Mouse (Mus musculus): ENCODE results near the gene Terf2. TPM values are rescaled to one million over a fixed set of nuclear protein-coding genes. Genes with fewer than 3 reads are reported as not detected.

Gene Terf2
- polyA plus RNA-seq, 1 experiment: 16.2 TPM

- peaks cover 14% of the 10 kb centered on the region for H3K27me3 ChIP-seq (replicated peaks)
- no peak overlapping the region for H3K4me3 ChIP-seq (replicated peaks)
- H3K36me3 ChIP-seq (replicated peaks; ENCODE audit: low read length): no peaks in the 10 kb centered on the region
- peaks cover 4% of the 10 kb centered on the region for H3K9me3 ChIP-seq
- H3K4me1 ChIP-seq: peaks cover 9% of the 10 kb centered on the region
- TF ChIP-seq GATA1 (IDR thresholded peaks at IDR 0.05; ENCODE audit: borderline replicate concordance, low read length) (no peak), FLI1 (IDR thresholded peaks at IDR 0.05; ENCODE audit: low read length) (no peak)
These were observed 33.7 kb upstream of the Terf2 start for GRCm38 (mm10) chr8:107130028-107130427.

DNA sequence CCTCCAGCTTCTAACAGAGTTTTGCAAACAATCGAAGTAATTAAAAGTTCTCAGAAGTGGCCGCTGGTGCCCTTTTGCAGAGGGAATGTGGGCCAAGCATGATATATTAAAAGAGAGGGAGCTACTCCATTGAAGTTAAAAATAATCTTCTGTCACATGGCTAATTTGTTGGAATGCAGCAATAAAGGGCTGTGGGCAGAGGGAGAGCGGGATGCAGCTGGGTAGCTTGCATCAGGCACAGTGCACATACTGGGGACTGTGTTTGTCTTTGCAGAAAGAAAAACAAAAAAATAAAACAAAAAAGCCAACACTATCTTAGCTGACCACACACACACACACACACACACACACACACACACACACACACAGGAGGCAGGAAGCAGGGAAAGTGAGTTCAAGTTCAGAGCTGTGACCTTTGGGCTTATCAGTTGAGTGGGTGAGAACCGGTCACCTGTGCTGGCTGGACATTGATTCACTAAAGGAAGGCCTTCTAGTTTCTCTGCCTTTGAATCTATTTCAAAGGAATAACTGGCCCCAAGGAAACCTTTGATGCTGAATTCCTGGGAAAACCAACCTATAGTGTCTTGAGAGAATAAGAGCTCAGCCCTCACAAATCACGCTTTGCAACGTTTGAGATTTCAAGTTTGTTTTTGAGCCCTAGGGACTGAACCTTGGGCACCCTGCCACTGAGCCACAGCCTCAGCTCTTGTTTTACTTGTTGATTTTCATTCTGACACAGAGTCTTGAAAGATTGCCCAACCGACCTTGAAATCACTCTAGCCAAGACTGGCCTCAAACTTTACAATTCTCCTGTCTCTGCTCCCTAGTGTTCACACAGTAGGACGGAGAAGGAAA is 33.1 kb upstream of the Terf2 start:
- Histone ChIP-seq H3K27me3 (replicated peaks) (peaks cover 17% of the 10 kb centered on the region), H3K36me3 (replicated peaks; ENCODE audit: low read length) (no peaks in the 10 kb centered on the region), H3K4me1 (peaks cover 9% of the 10 kb centered on the region), H3K4me3 (replicated peaks) (no peak overlapping the region), H3K9me3 (peaks cover 4% of the 10 kb centered on the region)
- no peak for TF ChIP-seq GATA1 (IDR thresholded peaks at IDR 0.05; ENCODE audit: borderline replicate concordance, low read length)
- TF ChIP-seq FLI1 (IDR thresholded peaks at IDR 0.05; ENCODE audit: low read length): no peak

- TF ChIP-seq GATA1 (IDR thresholded peaks at IDR 0.05; ENCODE audit: borderline replicate concordance, low read length) (no peak), FLI1 (IDR thresholded peaks at IDR 0.05; ENCODE audit: low read length) (no peak)
- H3K36me3 ChIP-seq (replicated peaks; ENCODE audit: low read length): no peaks in the 10 kb centered on the region
- H3K9me3 ChIP-seq: peaks cover 7% of the 10 kb centered on the region
- peaks cover 6% of the 10 kb centered on the region for H3K4me1 ChIP-seq
- H3K4me3 ChIP-seq (replicated peaks): no peak overlapping the region
- H3K27me3 ChIP-seq (replicated peaks): peaks cover 8% of the 10 kb centered on the region
These were observed 28.0 kb upstream of the Terf2 start for GRCm38 (mm10) chr8:107124343-107124742.

- Histone ChIP-seq H3K27me3 (replicated peaks) (peaks cover 10% of the 10 kb centered on the region), H3K9me3 (peaks cover 7% of the 10 kb centered on the region), H3K36me3 (replicated peaks; ENCODE audit: low read length) (no peaks in the 10 kb centered on the region), H3K4me3 (replicated peaks) (no peak overlapping the region), H3K4me1 (peaks cover 12% of the 10 kb centered on the region)
- no peak for TF ChIP-seq GATA1 (IDR thresholded peaks at IDR 0.05; ENCODE audit: borderline replicate concordance, low read length)
- TF ChIP-seq FLI1 (IDR thresholded peaks at IDR 0.05; ENCODE audit: low read length): no peak
These were observed 26.8 kb upstream of the Terf2 start for GRCm38 (mm10) chr8:107123063-107123614.

DNA sequence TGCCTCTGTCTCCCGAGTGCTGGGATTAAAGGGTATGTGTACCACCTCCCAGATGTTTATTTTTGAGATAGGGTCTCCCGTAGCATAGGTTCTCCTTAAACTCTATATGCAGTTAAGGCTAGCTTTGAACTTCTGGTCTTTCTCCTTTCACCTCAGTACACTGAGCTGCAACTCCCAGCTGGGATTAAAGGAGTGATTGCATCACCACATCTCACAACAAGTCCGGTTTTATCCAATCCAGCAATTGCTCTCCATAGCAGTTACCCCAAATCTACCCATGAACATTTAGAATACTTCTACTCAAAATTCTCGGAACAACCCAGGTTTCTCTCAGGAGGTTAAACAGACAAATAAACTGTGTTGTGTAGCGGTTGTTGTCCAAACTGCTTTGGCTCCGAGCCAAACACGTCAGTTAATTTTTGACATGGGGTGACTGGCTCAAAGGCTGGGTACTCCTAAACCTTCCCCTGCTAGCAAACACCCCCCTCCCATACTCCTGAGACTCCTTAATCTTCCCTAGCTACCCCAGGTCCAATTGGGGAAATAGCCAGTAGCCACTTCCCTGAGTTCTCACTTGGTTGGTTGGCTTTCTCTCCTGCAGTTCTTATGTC is 25.4 kb upstream of the Terf2 start:
- peaks cover 3% of the 10 kb centered on the region; the same call in 1 of the 2 replicates for H3K9me3 ChIP-seq
- H3K4me1 ChIP-seq: peaks cover 6% of the 10 kb centered on the region
- TF ChIP-seq FLI1 (IDR thresholded peaks at IDR 0.05; ENCODE audit: low read length) (no peak), GATA1 (IDR thresholded peaks at IDR 0.05; ENCODE audit: borderline replicate concordance, low read length) (no peak)
- H3K36me3 ChIP-seq (replicated peaks; ENCODE audit: low read length): no peaks in the 10 kb centered on the region
- H3K27me3 ChIP-seq (replicated peaks): peaks cover 10% of the 10 kb centered on the region
- H3K4me3 ChIP-seq (replicated peaks): no peak overlapping the region

DNA sequence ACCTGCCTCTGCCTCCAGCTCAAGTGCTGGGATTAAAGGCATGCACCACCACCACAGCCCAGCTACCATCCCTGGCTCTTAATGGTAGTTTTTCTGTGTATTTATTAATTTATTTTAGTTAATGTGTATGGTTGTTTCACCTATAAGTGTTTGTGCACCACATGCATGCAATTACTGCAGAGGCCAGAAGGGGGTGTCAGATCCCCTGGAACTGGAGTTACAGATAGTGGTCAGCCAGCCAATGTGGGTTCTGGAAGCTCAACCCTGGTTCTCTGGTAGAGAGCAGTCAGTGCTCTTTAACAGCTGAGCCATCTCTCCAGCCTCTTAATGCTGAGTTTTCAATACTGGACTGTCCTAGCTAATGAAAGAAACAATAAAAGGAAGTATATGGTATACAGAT is 24.5 kb upstream of the Terf2 start:
- no peak for TF ChIP-seq FLI1 (IDR thresholded peaks at IDR 0.05; ENCODE audit: low read length)
- TF ChIP-seq GATA1 (IDR thresholded peaks at IDR 0.05; ENCODE audit: borderline replicate concordance, low read length): no peak
- peaks cover 10% of the 10 kb centered on the region for H3K27me3 ChIP-seq (replicated peaks)
- H3K9me3 ChIP-seq: peaks cover 3% of the 10 kb centered on the region; the same call in 1 of the 2 replicates
- H3K4me3 ChIP-seq (replicated peaks): no peak overlapping the region
- H3K4me1 ChIP-seq: peaks cover 9% of the 10 kb centered on the region
- H3K36me3 ChIP-seq (replicated peaks; ENCODE audit: low read length): no peaks in the 10 kb centered on the region

DNA sequence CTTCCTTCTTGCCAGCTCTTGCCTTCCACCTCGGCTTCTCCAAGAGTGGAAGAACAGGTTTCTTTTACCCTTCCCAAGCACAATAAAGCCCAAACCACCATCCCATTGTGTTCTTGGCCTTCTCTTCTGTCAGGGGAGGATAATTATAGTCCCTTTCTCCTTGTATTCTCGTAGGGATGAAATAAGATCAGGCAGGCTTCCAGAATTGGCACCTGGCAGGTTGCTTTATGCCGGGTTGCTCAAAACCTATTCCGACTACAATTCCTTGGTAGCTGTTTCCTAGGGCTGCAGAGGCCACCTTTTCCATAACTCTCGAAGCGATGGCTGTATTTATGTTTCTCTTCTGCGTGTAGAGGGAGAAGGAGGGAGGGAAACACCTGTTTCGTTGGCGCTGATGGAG is 23.1 kb upstream of the Terf2 start:
- H3K4me3 ChIP-seq (replicated peaks): no peak overlapping the region
- H3K4me1 ChIP-seq: peaks cover 19% of the 10 kb centered on the region
- no peaks in the 10 kb centered on the region for H3K36me3 ChIP-seq (replicated peaks; ENCODE audit: low read length)
- H3K27me3 ChIP-seq (replicated peaks): peaks cover 8% of the 10 kb centered on the region
- peaks cover 3% of the 10 kb centered on the region; the same call in 1 of the 2 replicates for H3K9me3 ChIP-seq
- no peak for TF ChIP-seq FLI1 (IDR thresholded peaks at IDR 0.05; ENCODE audit: low read length)
- TF ChIP-seq GATA1 (IDR thresholded peaks at IDR 0.05; ENCODE audit: borderline replicate concordance, low read length): no peak

DNA sequence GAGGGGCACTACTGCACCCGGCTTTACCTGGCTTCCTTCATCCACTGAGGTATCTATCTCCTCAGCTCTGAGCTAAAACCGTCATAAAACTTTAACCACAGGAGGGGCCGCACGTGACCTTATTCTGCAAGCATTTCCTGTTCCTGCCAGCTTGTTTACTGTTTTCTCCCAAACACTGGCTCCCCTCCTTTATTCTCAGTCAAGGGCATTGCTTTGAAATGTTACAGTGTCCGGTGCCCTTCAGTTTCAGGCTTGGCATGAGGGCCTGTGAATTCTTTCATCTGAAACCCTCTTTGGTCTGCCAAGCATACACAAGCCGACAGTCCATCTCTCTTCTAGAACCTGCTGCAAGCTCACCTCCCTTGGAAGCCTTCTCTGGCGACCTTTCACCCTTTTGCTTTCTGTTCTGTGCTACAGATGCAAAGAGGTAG is 22.5 kb upstream of the Terf2 start:
- TF ChIP-seq GATA1 (IDR thresholded peaks at IDR 0.05; ENCODE audit: borderline replicate concordance, low read length) (no peak), FLI1 (IDR thresholded peaks at IDR 0.05; ENCODE audit: low read length) (no peak)
- Histone ChIP-seq H3K4me3 (replicated peaks) (no peak overlapping the region), H3K27me3 (replicated peaks) (peaks cover 6% of the 10 kb centered on the region), H3K4me1 (peaks cover 21% of the 10 kb centered on the region), H3K36me3 (replicated peaks; ENCODE audit: low read length) (no peaks in the 10 kb centered on the region), H3K9me3 (peaks cover 3% of the 10 kb centered on the region; the same call in 1 of the 2 replicates)

- TF ChIP-seq FLI1 (IDR thresholded peaks at IDR 0.05; ENCODE audit: low read length): no peak
- TF ChIP-seq GATA1 (IDR thresholded peaks at IDR 0.05; ENCODE audit: borderline replicate concordance, low read length): no peak
- H3K36me3 ChIP-seq (replicated peaks; ENCODE audit: low read length): no peaks in the 10 kb centered on the region
- peaks cover 6% of the 10 kb centered on the region for H3K27me3 ChIP-seq (replicated peaks)
- no peak overlapping the region for H3K4me3 ChIP-seq (replicated peaks)
- H3K9me3 ChIP-seq: peaks cover 3% of the 10 kb centered on the region; the same call in 1 of the 2 replicates
- H3K4me1 ChIP-seq: peaks cover 21% of the 10 kb centered on the region
These were observed 20.7 kb upstream of the Terf2 start for GRCm38 (mm10) chr8:107117019-107117418.
